Mouse (Mus musculus) spleen, adult 2 months (tissue): ENCODE results near the gene Abca13.

Experiments used
- CTCF ChIP-seq: fragments of 200-500 bp; IDR thresholded peaks from 2 replicates; pipeline ENCODE4 v1.5.1; 2011; ENCODE audit warnings: mild to moderate bottlenecking, inconsistent platforms; ENCODE audit not compliant: insufficient read depth, insufficient read length, insufficient replicate concordance; ENCODE audit errors: extremely low read depth
- POLR2A ChIP-seq: fragments of 200-500 bp; IDR thresholded peaks from 2 replicates; pipeline ENCODE4 v1.6.1; 2011; ENCODE audit warnings: low read depth, low read length, inconsistent platforms

DNA sequence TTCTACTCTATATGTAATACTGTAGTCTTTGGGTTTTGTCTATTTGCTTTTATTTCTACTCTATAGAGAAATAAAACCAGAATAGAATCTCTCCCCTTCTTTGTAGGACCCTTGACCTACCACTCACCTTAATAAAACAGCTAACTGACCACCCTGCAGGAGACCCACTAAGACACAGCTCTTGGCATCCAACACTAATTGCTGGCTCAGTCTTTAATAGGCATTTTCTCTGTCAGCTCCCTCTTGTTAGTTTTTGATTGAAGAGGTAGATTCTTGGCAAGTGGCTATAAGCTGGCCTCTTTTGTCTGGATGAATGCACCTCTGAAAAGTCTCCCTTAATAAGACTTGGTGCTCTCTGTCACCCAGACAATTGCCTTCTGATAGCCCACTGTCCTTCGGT, 424.9 kb downstream of the Abca13 start:
- TF ChIP-seq POLR2A (no peak), CTCF (no peak)
